In genomic region chr17:53465569-53465968, GRCm38 (mm10) we compare ENCODE assay signal across 10 mouse cellular contexts. TPM values are rescaled to one million over a fixed set of nuclear protein-coding genes. Genes with fewer than 3 reads are reported as not detected.
DNase-seq lines count a peak whose midpoint lies in the region; ATAC-seq and TF ChIP-seq lines count a peak whose summit lies in the region.
"Had no signal": no experiment of that assay in that cellular context is flagged by ENCODE, and none has a peak within 500 bp of the region (broad histone marks: within the 10 kb centered on the region; RNA-seq: fewer than 3 reads in every experiment).

No protein-coding gene starts in this region.

- peak; percentile 47 for DNase-seq in forebrain, embryonic 11.5 days (ENCODE audit: low spot score)
- DNase-seq in thymus, adult 2 months: peak; percentile 21
- no peak for DNase-seq in thymus, adult 18-20 months
- DNase-seq in lung, adult 2 months: no peak
- DNase-seq in left cerebral cortex, adult 9 months (ENCODE audit: low spot score in 2 of 2): no peak
- DNase-seq in adrenal gland, postnatal 4 days (ENCODE audit: low spot score in 2 of 2): no peak

- no peaks in the 10 kb centered on the region for H3K27me3 ChIP-seq in forebrain, embryonic 11.5 days (ENCODE audit: control insufficient read depth, insufficient read depth, low read length)
- H3K27me3 ChIP-seq in forebrain, embryonic 15.5 days: no peaks in the 10 kb centered on the region
- no peaks in the 10 kb centered on the region for H3K27me3 ChIP-seq in thymus, adult 2 months (ENCODE audit: control insufficient read depth, insufficient read depth, low read length)
- H3K27me3 ChIP-seq in hindbrain, embryonic 13.5 days: no peaks in the 10 kb centered on the region
- H3K27me3 ChIP-seq: limb, embryonic 15.5 days; neural tube, embryonic 13.5 days had no signal

- no peak overlapping the region for H3K27ac ChIP-seq in forebrain, embryonic 11.5 days (ENCODE audit: low read depth, low read length)
- H3K27ac ChIP-seq in forebrain, embryonic 15.5 days (replicated peaks): no peak overlapping the region
- no peak overlapping the region for H3K27ac ChIP-seq in thymus, adult 2 months (ENCODE audit: control insufficient read depth, insufficient read depth, low read length)
- no peak overlapping the region for H3K27ac ChIP-seq in hindbrain, embryonic 13.5 days
- H3K27ac ChIP-seq: limb, embryonic 15.5 days; neural tube, embryonic 13.5 days had no signal

- no peak for TF ChIP-seq POLR2A in thymus, adult 2 months (IDR thresholded peaks at IDR 0.05; ENCODE audit: control insufficient read depth, extremely low read depth, insufficient read depth, low read length, poor library complexity)
- TF ChIP-seq POLR2A in lung, adult 2 months (IDR thresholded peaks at IDR 0.05; ENCODE audit: borderline replicate concordance, extremely low read depth, low read depth, low read length): no peak

- no peak overlapping the region for H3K4me3 ChIP-seq in forebrain, embryonic 11.5 days (ENCODE audit: low read depth, low read length)
- no peak overlapping the region for H3K4me3 ChIP-seq in forebrain, embryonic 15.5 days
- H3K4me3 ChIP-seq in thymus, adult 2 months (ENCODE audit: control insufficient read depth, insufficient read depth, low read length): no peak overlapping the region
- H3K4me3 ChIP-seq in lung, adult 2 months (replicated peaks; ENCODE audit: extremely low read depth, low read depth, low read length): no peak overlapping the region
- H3K4me3 ChIP-seq in hindbrain, embryonic 13.5 days: no peak overlapping the region
- H3K4me3 ChIP-seq: limb, embryonic 15.5 days; neural tube, embryonic 13.5 days had no signal

- 59% methylated on average over 4 of the region's 4 CpGs for WGBS in forebrain, embryonic 11.5 days
- 66% methylated on average over 4 of the region's 4 CpGs for WGBS in forebrain, embryonic 15.5 days
- 73% methylated on average over 4 of the region's 4 CpGs for WGBS in thymus, adult 2 months
- WGBS in lung, adult 2 months: 56% methylated on average over 4 of the region's 4 CpGs
- 60% methylated on average over 4 of the region's 4 CpGs for whole genome bisulfite sequencing in hindbrain, embryonic 13.5 days

- ATAC-seq in forebrain, embryonic 11.5 days (replicated peaks; ENCODE audit: low FRiP score): no peak
- ATAC-seq in forebrain, embryonic 15.5 days (replicated peaks): no peak
- ATAC-seq in hindbrain, embryonic 13.5 days (ENCODE audit: low FRiP score): no peak

- H3K4me2 ChIP-seq in forebrain, embryonic 11.5 days (ENCODE audit: low read depth, low read length, severe bottlenecking): no peak overlapping the region
- no peak overlapping the region for H3K4me2 ChIP-seq in forebrain, embryonic 15.5 days (replicated peaks)
- no peak overlapping the region for H3K4me2 ChIP-seq in hindbrain, embryonic 13.5 days
- H3K4me2 ChIP-seq: limb, embryonic 15.5 days; neural tube, embryonic 13.5 days had no signal

- H3K36me3 ChIP-seq in forebrain, embryonic 11.5 days (ENCODE audit: control insufficient read depth, insufficient read depth, low read length): no peaks in the 10 kb centered on the region
- H3K36me3 ChIP-seq in forebrain, embryonic 15.5 days: no peaks in the 10 kb centered on the region
- H3K36me3 ChIP-seq in thymus, adult 2 months (ENCODE audit: control insufficient read depth, insufficient read depth, low read length): no peaks in the 10 kb centered on the region
- H3K36me3 ChIP-seq in hindbrain, embryonic 13.5 days: no peaks in the 10 kb centered on the region
- H3K36me3 ChIP-seq: limb, embryonic 15.5 days; neural tube, embryonic 13.5 days had no signal

- H3K9me3 ChIP-seq in forebrain, embryonic 11.5 days (ENCODE audit: control insufficient read depth, low read length): no peaks in the 10 kb centered on the region
- H3K9me3 ChIP-seq in forebrain, embryonic 15.5 days: no peaks in the 10 kb centered on the region
- H3K9me3 ChIP-seq in hindbrain, embryonic 13.5 days: no peaks in the 10 kb centered on the region
- H3K9me3 ChIP-seq: limb, embryonic 15.5 days; neural tube, embryonic 13.5 days had no signal

- no peaks in the 10 kb centered on the region; the same call in 1 of the 2 replicates for H3K4me1 ChIP-seq in forebrain, embryonic 11.5 days (replicated peaks; ENCODE audit: control insufficient read depth, insufficient read depth, low read length)
- peaks cover 6% of the 10 kb centered on the region for H3K4me1 ChIP-seq in forebrain, embryonic 15.5 days
- H3K4me1 ChIP-seq in thymus, adult 2 months (replicated peaks; ENCODE audit: control insufficient read depth, insufficient read depth, low read length): peaks cover 8% of the 10 kb centered on the region
- peaks cover 2% of the 10 kb centered on the region; the same call in 1 of the 2 replicates for H3K4me1 ChIP-seq in lung, adult 2 months (ENCODE audit: control insufficient read depth, insufficient read depth, low read length)
- peaks cover 12% of the 10 kb centered on the region for H3K4me1 ChIP-seq in hindbrain, embryonic 13.5 days (replicated peaks)
- H3K4me1 ChIP-seq: limb, embryonic 15.5 days had no signal

- TF ChIP-seq CTCF in thymus, adult 2 months (IDR thresholded peaks at IDR 0.05; ENCODE audit: borderline replicate concordance, control insufficient read depth, extremely low read depth, insufficient read depth, low read length, poor library complexity): 0 out of 2 replicates have a peak, but pooled peaks have one; percentile 28
- TF ChIP-seq CTCF in lung, adult 2 months (IDR thresholded peaks at IDR 0.05; ENCODE audit: insufficient read depth, low read length): peak; percentile 55

- H3K9ac ChIP-seq in forebrain, embryonic 11.5 days (ENCODE audit: low read length): no peak overlapping the region
- no peak overlapping the region for H3K9ac ChIP-seq in forebrain, embryonic 15.5 days (replicated peaks)
- H3K9ac ChIP-seq in hindbrain, embryonic 13.5 days: no peak overlapping the region
- H3K9ac ChIP-seq: limb, embryonic 15.5 days; neural tube, embryonic 13.5 days had no signal

RNA-seq across cellular contexts. Expression of gene Efhb, which starts 2.4 kb away (rescaled TPM):
- 0.41 and 0.48 TPM in 2 replicates for polyA plus RNA-seq in forebrain, embryonic 11.5 days (2014; fragmentation: Nextera tagmentation; extraction: Ambion mirVana)
- polyA plus RNA-seq in forebrain, embryonic 15.5 days (2015; fragmentation: Nextera tagmentation; extraction: Ambion mirVana): 0.72 and 0.93 TPM in 2 replicates
- polyA plus RNA-seq in thymus, adult 2 months (2012; rRNA removed): 0.06 and 0.19 TPM in 2 replicates
- polyA plus RNA-seq in lung, adult 2 months (2012; rRNA removed): 0.53 and 1.0 TPM in 2 replicates
- total RNA-seq in adrenal gland, postnatal 4 days (2021): 1 to 10 TPM; 1.4 to 1.5 TPM
- polyA plus RNA-seq in hindbrain, embryonic 13.5 days (2015; fragmentation: Nextera tagmentation; extraction: Ambion mirVana): 1.2 and 1.6 TPM in 2 replicates

RNA-seq across cellular contexts. Expression of gene Rab5a, which starts 13.5 kb away (rescaled TPM):
- 87.6 and 92.5 TPM in 2 replicates for polyA plus RNA-seq in forebrain, embryonic 11.5 days (2014; fragmentation: Nextera tagmentation; extraction: Ambion mirVana)
- 103 and 114 TPM in 2 replicates for polyA plus RNA-seq in forebrain, embryonic 15.5 days (2015; fragmentation: Nextera tagmentation; extraction: Ambion mirVana)
- 8.1 and 8.4 TPM in 2 replicates for polyA plus RNA-seq in thymus, adult 2 months (2012; rRNA removed)
- 8.9 and 13.5 TPM in 2 replicates for polyA plus RNA-seq in lung, adult 2 months (2012; rRNA removed)
- total RNA-seq in adrenal gland, postnatal 4 days (2021): 10 to 100 TPM; 98.4 to 99.4 TPM
- polyA plus RNA-seq in hindbrain, embryonic 13.5 days (2015; fragmentation: Nextera tagmentation; extraction: Ambion mirVana): 97.0 and 102 TPM in 2 replicates

Comparison
In these comparisons a context has a peak if more than half of its experiments do, and no peak if none do; other contexts are left out.
1. DNase-seq: peak in forebrain, embryonic 11.5 days (single experiment) and thymus, adult 2 months (single experiment); none in thymus, adult 18-20 months (0 of 2), lung, adult 2 months (single experiment), left cerebral cortex, adult 9 months (0 of 2) and adrenal gland, postnatal 4 days (0 of 2).